Mouse (Mus musculus) liver, embryonic 13.5 days (tissue): ENCODE data around the gene Tmem60. TPM values are rescaled to one million over a fixed set of nuclear protein-coding genes. Genes with fewer than 3 reads are reported as not detected.
A peak's percentile ranks its signal among the peaks of the same experiment; 100 is the strongest.

Experiments used
- ATAC-seq: fragments of 200-750 bp; cut with Nextera tagmentation; 2 replicates; pipeline ENCODE4 v1.8.0; 2017; ENCODE audit warnings: low read depth, mild to moderate bottlenecking, moderate number of reproducible peaks, moderate library complexity
- DNase-seq: peaks from one replicate; pipeline ENCODE4 v3.0.0; 2022
- H3K27ac ChIP-seq: fragments of 300-500 bp; sonication (generic); 2 replicates; pipeline ENCODE4 v1.5.1; 2015; ENCODE audit warnings: moderate library complexity, mild to moderate bottlenecking, inconsistent platforms
- H3K27me3 ChIP-seq: fragments of 300-500 bp; sonication (generic); 2 replicates; pipeline ENCODE4 v1.6.1; 2015; ENCODE audit warnings: mild to moderate bottlenecking, inconsistent platforms
- H3K36me3 ChIP-seq: fragments of 300-500 bp; sonication (generic); 2 replicates; pipeline ENCODE4 v1.6.1; 2015; ENCODE audit warnings: mild to moderate bottlenecking, inconsistent platforms
- H3K4me1 ChIP-seq: fragments of 300-500 bp; sonication (generic); replicated peaks from 2 replicates; pipeline ENCODE4 v1.6.1; 2015; ENCODE audit warnings: inconsistent platforms
- H3K4me2 ChIP-seq: fragments of 300-500 bp; sonication (generic); 2 replicates; pipeline ENCODE4 v1.6.1; 2015; ENCODE audit warnings: inconsistent platforms, mild to moderate bottlenecking, moderate library complexity
- H3K4me3 ChIP-seq: fragments of 300-500 bp; sonication (generic); replicated peaks from 2 replicates; pipeline ENCODE4 v1.5.1; 2015; ENCODE audit warnings: mild to moderate bottlenecking, inconsistent platforms
- H3K9ac ChIP-seq: fragments of 300-500 bp; sonication (generic); 2 replicates; pipeline ENCODE4 v1.6.1; 2015; ENCODE audit warnings: mild to moderate bottlenecking, inconsistent platforms
- H3K9me3 ChIP-seq: fragments of 300-500 bp; sonication (generic); replicated peaks from 2 replicates; pipeline ENCODE4 v1.6.1; 2016; ENCODE audit warnings: inconsistent platforms
- WGBS: fragments of 180-500 bp; shearing (Covaris S2); methylation state at CpG from one replicate; pipeline ENCODE4 v1.1.7; 2015; ENCODE audit not compliant: insufficient replicate concordance; 5-methylcytosine and 5-hydroxymethylcytosine counted together
- polyA plus RNA-seq: library from polyadenylated mRNA; unstranded; fragments of >200 nt; fragmentation: Nextera tagmentation; extraction: Ambion mirVana; gene quantifications from 2 replicates; pipeline ENCODE4 v1.2.1, GENCODE M21; 2015

The Tmem60 gene
- polyA plus RNA-seq, 1 experiment from 2014 or later, result 39.5 TPM

- DNase-seq, result no peak
Measured at GRCm38 (mm10) chr5:20865193-20865755, 16.7 kb upstream of the Tmem60 start.

GRCm38 (mm10) chr5:20873146-20873545, 8.8 kb upstream of the Tmem60 start:
- Histone ChIP-seq H3K4me3 (no peak overlapping the region), H3K4me2 (no peak overlapping the region), H3K36me3 (no peaks in the 10 kb centered on the region), H3K9me3 (no peaks in the 10 kb centered on the region), H3K9ac (no peak overlapping the region), H3K27me3 (no peaks in the 10 kb centered on the region), H3K27ac (no peak overlapping the region), H3K4me1 (peaks cover 32% of the 10 kb centered on the region)
- no peak for DNase-seq
- 88% methylated on average over 1 of the region's 1 CpGs for WGBS
- no peak for ATAC-seq

More at GRCm38 (mm10) chr5:20865193-20865755, 16.7 kb upstream of the Tmem60 start:
- no peak overlapping the region for H3K9ac ChIP-seq
- 85% methylated on average over 2 of the region's 2 CpGs for WGBS
- peaks cover 13% of the 10 kb centered on the region for H3K4me1 ChIP-seq
- no peaks in the 10 kb centered on the region for H3K36me3 ChIP-seq
- H3K4me3 ChIP-seq, result no peak overlapping the region
- ATAC-seq, result no peak
- no peaks in the 10 kb centered on the region for H3K9me3 ChIP-seq
- no peak overlapping the region for H3K4me2 ChIP-seq
- H3K27ac ChIP-seq, result no peak overlapping the region
- no peaks in the 10 kb centered on the region for H3K27me3 ChIP-seq

- ATAC-seq, result no peak
- WGBS, result 25% methylated on average over 1 of the region's 1 CpGs
- H3K9ac ChIP-seq, result no peak overlapping the region
- H3K9me3 ChIP-seq, result no peaks in the 10 kb centered on the region
- no peak for DNase-seq
- H3K4me2 ChIP-seq, result no peak overlapping the region
- no peak overlapping the region for H3K4me3 ChIP-seq
- no peaks in the 10 kb centered on the region for H3K27me3 ChIP-seq
- peaks cover 52% of the 10 kb centered on the region for H3K4me1 ChIP-seq
- no peak overlapping the region for H3K27ac ChIP-seq
- H3K36me3 ChIP-seq, result no peaks in the 10 kb centered on the region
Measured at GRCm38 (mm10) chr5:20876934-20877426, 5.0 kb upstream of the Tmem60 start.

- H3K9me3 ChIP-seq, result no peaks in the 10 kb centered on the region
- peaks cover 50% of the 10 kb centered on the region for H3K4me1 ChIP-seq
- H3K4me2 ChIP-seq, result peak overlapping the region; percentile 74
- no peaks in the 10 kb centered on the region for H3K27me3 ChIP-seq
- ATAC-seq (no peak), DNase-seq (no peak)
- 34% methylated on average over 2 of the region's 2 CpGs for WGBS
- H3K27ac ChIP-seq, result no peak overlapping the region
- peak overlapping the region; percentile 96 for H3K9ac ChIP-seq
- 0 out of 2 replicates have a peak, but pooled peaks cover 3% of the 10 kb centered on the region for H3K36me3 ChIP-seq
- H3K4me3 ChIP-seq, result peak overlapping the region; percentile 91
Measured at GRCm38 (mm10) chr5:20880386-20880785, 1.6 kb upstream of the Tmem60 start.

- H3K27ac ChIP-seq, result peak overlapping the region; percentile 96
- peak overlapping the region; percentile 91 for H3K4me3 ChIP-seq
- peak overlapping the region; percentile 74 for H3K4me2 ChIP-seq
- H3K4me1 ChIP-seq, result peaks cover 48% of the 10 kb centered on the region
- H3K27me3 ChIP-seq, result no peaks in the 10 kb centered on the region
- WGBS, result under 1% methylated on average over 49 of the region's 64 CpGs
- no peaks in the 10 kb centered on the region for H3K9me3 ChIP-seq
- DNase-seq (peak; percentile 48), ATAC-seq (no peak; the same call in 1 of the 2 replicates)
- H3K36me3 ChIP-seq, result peaks cover 10% of the 10 kb centered on the region; the same call in 1 of the 2 replicates
- peak overlapping the region; percentile 96 for H3K9ac ChIP-seq
Measured at GRCm38 (mm10) chr5:20880797-20881775, 905 bp upstream of the Tmem60 start.

- H3K9ac ChIP-seq, result peak overlapping the region; percentile 80
- H3K27ac ChIP-seq, result peak overlapping the region; percentile 54
Measured at GRCm38 (mm10) chr5:20884036-20884620, 2.1 kb downstream of the Tmem60 start.

GRCm38 (mm10) chr5:20897446-20898167, 15.6 kb downstream of the Tmem60 start:
- 29% methylated on average over 2 of the region's 2 CpGs for WGBS
- Histone ChIP-seq H3K9me3 (no peaks in the 10 kb centered on the region), H3K4me1 (peaks cover 38% of the 10 kb centered on the region), H3K36me3 (peaks cover 53% of the 10 kb centered on the region), H3K27ac (peak overlapping the region; percentile 82), H3K4me3 (peak overlapping the region; percentile 1; the same call in 1 of the 2 replicates), H3K9ac (peak overlapping the region; percentile 44; the same call in 1 of the 2 replicates), H3K27me3 (no peaks in the 10 kb centered on the region), H3K4me2 (peak overlapping the region; percentile 53)
- DNase-seq, result peak; percentile 68
- peak; percentile 99 for ATAC-seq

More at GRCm38 (mm10) chr5:20884036-20884620, 2.1 kb downstream of the Tmem60 start:
- DNase-seq (no peak), ATAC-seq (no peak)
- WGBS, result 66% methylated on average over 4 of the region's 4 CpGs
- H3K4me1 ChIP-seq, result peaks cover 31% of the 10 kb centered on the region
- no peaks in the 10 kb centered on the region for H3K27me3 ChIP-seq
- H3K9me3 ChIP-seq, result no peaks in the 10 kb centered on the region
- peak overlapping the region; percentile 93 for H3K4me2 ChIP-seq
- H3K4me3 ChIP-seq, result peak overlapping the region; percentile 70
- H3K36me3 ChIP-seq, result peaks cover 20% of the 10 kb centered on the region

- Histone ChIP-seq H3K9ac (no peak overlapping the region), H3K9me3 (no peaks in the 10 kb centered on the region), H3K27ac (peak overlapping the region; percentile 35), H3K4me1 (peaks cover 33% of the 10 kb centered on the region), H3K4me2 (no peak overlapping the region), H3K27me3 (no peaks in the 10 kb centered on the region), H3K4me3 (no peak overlapping the region), H3K36me3 (peaks cover 54% of the 10 kb centered on the region)
- WGBS, result 35% methylated on average over 2 of the region's 2 CpGs
- peak; percentile 52 for ATAC-seq
- no peak for DNase-seq
Measured at GRCm38 (mm10) chr5:20904647-20905046, 22.7 kb downstream of the Tmem60 start.

- ATAC-seq (no peak; the same call in 1 of the 2 replicates), DNase-seq (no peak)
- peaks cover 29% of the 10 kb centered on the region for H3K4me1 ChIP-seq
- H3K9me3 ChIP-seq, result no peaks in the 10 kb centered on the region
- H3K4me3 ChIP-seq, result no peak overlapping the region
- H3K4me2 ChIP-seq, result no peak overlapping the region
- H3K27me3 ChIP-seq, result no peaks in the 10 kb centered on the region
- H3K9ac ChIP-seq, result no peak overlapping the region
- peak overlapping the region; percentile 34; the same call in 1 of the 2 replicates for H3K27ac ChIP-seq
- H3K36me3 ChIP-seq, result peaks cover 51% of the 10 kb centered on the region
- WGBS, result 38% methylated on average over 2 of the region's 2 CpGs
Measured at GRCm38 (mm10) chr5:20905437-20905836, 23.4 kb downstream of the Tmem60 start.

GRCm38 (mm10) chr5:20906191-20906590, 24.2 kb downstream of the Tmem60 start:
- Histone ChIP-seq H3K9me3 (no peaks in the 10 kb centered on the region), H3K9ac (no peak overlapping the region), H3K4me3 (no peak overlapping the region), H3K27ac (no peak overlapping the region), H3K4me1 (peaks cover 27% of the 10 kb centered on the region), H3K4me2 (no peak overlapping the region), H3K27me3 (no peaks in the 10 kb centered on the region), H3K36me3 (peaks cover 44% of the 10 kb centered on the region)
- DNase-seq (no peak), ATAC-seq (peak; percentile 72; the same call in 1 of the 2 replicates)
- 61% methylated on average over 7 of the region's 7 CpGs for WGBS
